Mouse (Mus musculus) testis, adult 2 months (tissue): ENCODE results near the gene Lmntd1.

Source experiments
- CTCF ChIP-seq: fragments of 200-500 bp; IDR thresholded peaks from 2 replicates; pipeline ENCODE4 v1.5.1; 2012; ENCODE audit warnings: low read depth, mild to moderate bottlenecking, inconsistent platforms, low read length, moderate library complexity; ENCODE audit not compliant: control insufficient read depth, insufficient read depth, insufficient replicate concordance
- POLR2A ChIP-seq: fragments of 200-500 bp; IDR thresholded peaks from 2 replicates; pipeline ENCODE4 v1.6.1; 2012; ENCODE audit warnings: low read depth, mild to moderate bottlenecking, inconsistent platforms, low read length, moderate library complexity; ENCODE audit not compliant: control insufficient read depth

DNA sequence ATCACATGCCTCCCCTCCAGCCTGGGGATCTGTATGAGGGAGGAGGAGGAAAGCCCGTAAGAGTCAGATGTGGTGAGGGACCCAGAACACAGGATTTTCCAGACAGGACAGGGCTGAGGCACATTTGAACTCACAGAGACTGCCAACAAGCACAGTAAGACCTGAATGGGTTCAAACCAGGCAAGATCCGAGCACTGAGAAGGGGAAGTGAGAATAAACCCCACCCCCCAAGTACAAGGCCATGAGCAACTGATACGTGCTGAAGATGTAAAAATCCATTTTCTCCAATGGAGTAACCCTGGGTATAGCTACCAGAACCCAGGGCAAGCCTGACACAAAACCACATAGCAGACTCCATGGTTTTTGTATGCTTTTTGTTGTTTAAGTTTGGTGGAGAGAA lies 83.7 kb downstream of the Lmntd1 start:
- TF ChIP-seq CTCF: no peak
- TF ChIP-seq POLR2A: no peak
